Mouse (Mus musculus) forebrain, embryonic 10.5 days (tissue): ENCODE results near the gene Qpctl. TPM values are rescaled to one million over a fixed set of nuclear protein-coding genes. Genes with fewer than 3 reads are reported as not detected.
A peak's percentile ranks its signal among the peaks of the same experiment; 100 is the strongest.

Source experiments
- DNase-seq: peaks from one replicate; pipeline ENCODE4 v3.0.0-alpha.2; 2017; ENCODE audit warnings: low spot score; ENCODE audit errors: extremely low spot score
- H3K27ac ChIP-seq: fragments of 300-500 bp; sonication (generic); 2 replicates; pipeline ENCODE4 v1.5.1; 2016; ENCODE audit warnings: mild to moderate bottlenecking
- H3K27me3 ChIP-seq: fragments of 300-500 bp; sonication (generic); 2 replicates; pipeline ENCODE4 v1.6.1; 2016; ENCODE audit warnings: mild to moderate bottlenecking; ENCODE audit not compliant: poor library complexity, severe bottlenecking
- H3K36me3 ChIP-seq: fragments of 300-500 bp; sonication (generic); replicated peaks from 2 replicates; pipeline ENCODE4 v1.6.1; 2016; ENCODE audit warnings: mild to moderate bottlenecking, moderate library complexity
- H3K4me1 ChIP-seq: fragments of 300-500 bp; sonication (generic); 2 replicates; pipeline ENCODE4 v1.6.1; 2016
- H3K4me3 ChIP-seq: fragments of 300-500 bp; sonication (generic); 2 replicates; pipeline ENCODE4 v1.5.1; 2016; ENCODE audit warnings: mild to moderate bottlenecking, moderate library complexity
- H3K9me3 ChIP-seq: fragments of 300-500 bp; sonication (generic); 2 replicates; pipeline ENCODE4 v1.6.1; 2016; ENCODE audit warnings: mild to moderate bottlenecking, moderate library complexity
- WGBS: fragments of 180-500 bp; shearing (Covaris S2); methylation state at CpG from one replicate; pipeline ENCODE4 v1.1.7; 2016; 5-methylcytosine and 5-hydroxymethylcytosine counted together
- polyA plus RNA-seq: library from polyadenylated mRNA; unstranded; fragments of >200 nt; fragmentation: Nextera tagmentation; extraction: Ambion mirVana; gene quantifications from 2 replicates; pipeline ENCODE4 v1.2.1, GENCODE M21; 2016

The Qpctl gene
- 14.7 and 16.0 TPM in 2 replicates for polyA plus RNA-seq

DNA sequence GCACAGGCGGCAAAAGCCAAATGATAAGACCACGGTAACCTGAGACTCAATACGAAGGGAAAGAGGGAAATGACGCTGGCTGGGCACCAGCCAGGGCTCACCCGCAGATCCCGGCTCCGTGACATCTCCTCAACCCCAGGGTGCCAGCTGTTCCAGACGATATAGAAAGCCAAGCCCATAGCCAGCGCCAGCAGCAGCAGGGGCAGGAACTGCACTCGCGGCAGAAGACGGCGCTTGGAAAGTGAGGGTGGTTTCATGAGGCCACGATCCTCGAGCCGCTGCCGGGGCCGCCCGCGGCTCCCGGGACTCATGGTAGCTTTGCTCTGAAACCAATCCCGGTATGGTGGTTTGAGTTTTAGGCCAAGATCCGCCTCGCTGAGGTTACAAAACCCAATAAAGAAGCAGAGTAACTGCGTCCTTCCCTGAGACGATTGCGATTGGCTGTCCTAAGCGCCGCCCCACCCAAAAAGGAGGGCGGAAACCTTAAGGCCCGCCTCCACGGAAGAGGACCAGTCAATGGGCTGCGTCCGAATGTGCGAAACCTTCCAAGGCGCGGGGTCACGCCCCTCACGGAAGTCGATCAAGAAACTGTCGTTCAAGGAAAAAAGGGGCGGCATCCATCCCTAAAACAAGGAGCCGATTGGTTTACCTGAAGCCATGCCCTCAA lies at the start of gene Qpctl:
Qpctl (minus strand) TSS at position 417 of the 667 bp plus-strand sequence.
- H3K9me3 ChIP-seq: no peaks in the 10 kb centered on the region
- under 1% methylated on average over 43 of the region's 43 CpGs for WGBS
- H3K36me3 ChIP-seq: peaks cover 45% of the 10 kb centered on the region
- no peaks in the 10 kb centered on the region for H3K27me3 ChIP-seq
- H3K4me1 ChIP-seq: peaks cover 30% of the 10 kb centered on the region
- H3K27ac ChIP-seq: peak within 1 kb of the TSS; percentile 86
- peak; percentile 96 for DNase-seq
- peak within 1 kb of the TSS; percentile 89 for H3K4me3 ChIP-seq

DNA sequence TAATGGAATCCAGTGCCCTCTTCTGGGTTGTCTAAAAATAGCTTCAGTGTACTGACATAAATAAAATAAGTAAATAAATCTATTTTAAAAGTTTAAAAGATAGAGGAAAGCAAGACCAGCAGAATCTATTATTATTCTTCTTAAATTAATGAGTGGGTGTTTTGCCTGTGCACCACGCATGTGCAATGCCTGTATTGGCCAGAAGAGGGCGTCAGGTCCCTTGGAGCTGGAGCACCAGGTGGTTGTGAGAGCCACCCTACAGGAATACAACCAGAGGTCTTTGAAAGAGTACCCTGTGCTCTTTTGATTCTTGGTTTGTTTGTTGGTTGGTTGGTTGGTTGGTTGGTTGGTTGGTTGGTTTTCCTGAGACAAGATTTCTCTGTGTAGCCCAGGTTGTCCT lies 48.9 kb upstream of the Qpctl start:
- Histone ChIP-seq H3K4me3 (no peak overlapping the region), H3K4me1 (0 out of 2 replicates have a peak, but pooled peaks cover 7% of the 10 kb centered on the region), H3K27ac (no peak overlapping the region), H3K27me3 (no peaks in the 10 kb centered on the region), H3K9me3 (peaks cover 6% of the 10 kb centered on the region; the same call in 1 of the 2 replicates), H3K36me3 (peaks cover 77% of the 10 kb centered on the region)
- 36% methylated on average over 2 of the region's 2 CpGs for WGBS
- DNase-seq: no peak

DNA sequence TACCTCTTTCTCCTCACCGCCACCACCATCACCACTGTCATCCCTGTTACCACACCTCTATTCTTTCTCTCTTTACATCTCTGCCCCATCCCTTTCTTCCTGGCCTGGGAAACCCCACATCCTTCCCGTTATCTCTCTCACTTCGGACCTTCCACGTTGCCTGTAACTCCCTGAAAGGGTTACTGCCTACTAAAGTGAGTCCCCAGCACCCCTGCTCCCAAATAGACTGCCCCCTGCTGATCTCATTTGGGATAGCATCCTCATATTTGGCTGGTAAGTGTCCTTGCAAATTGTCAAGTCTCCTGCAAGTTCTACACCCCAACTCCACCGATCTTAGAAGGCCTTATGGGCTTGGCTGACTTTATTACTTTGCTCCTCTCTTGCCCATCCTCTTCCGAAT lies 47.6 kb upstream of the Qpctl start:
- peaks cover 80% of the 10 kb centered on the region for H3K36me3 ChIP-seq
- WGBS: 67% methylated on average over 6 of the region's 6 CpGs
- DNase-seq: no peak

DNA sequence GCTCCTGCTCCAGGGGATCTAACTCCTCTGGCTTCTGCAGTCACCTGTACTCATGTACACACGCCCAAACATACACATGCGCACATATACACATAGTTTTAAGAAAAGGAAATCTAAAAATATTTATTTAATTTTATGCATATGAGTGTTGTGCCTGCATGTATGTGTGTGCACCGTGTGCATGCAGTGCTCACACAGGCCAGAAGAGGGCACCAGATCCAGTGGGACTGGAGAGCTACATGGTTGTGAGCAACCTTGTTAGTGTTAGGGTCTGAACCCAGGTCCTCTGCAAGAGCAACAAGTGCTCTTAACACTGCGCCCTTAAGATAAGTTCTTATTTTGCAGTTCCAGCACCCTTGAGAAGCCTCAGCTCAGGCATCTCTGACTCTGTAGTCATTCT lies 45.6 kb upstream of the Qpctl start:
- no peak overlapping the region for H3K27ac ChIP-seq
- 94% methylated on average over 4 of the region's 4 CpGs for WGBS
- peaks cover 81% of the 10 kb centered on the region for H3K36me3 ChIP-seq
- no peak overlapping the region for H3K4me3 ChIP-seq
- no peak for DNase-seq
- H3K4me1 ChIP-seq: no peaks in the 10 kb centered on the region
- no peaks in the 10 kb centered on the region for H3K27me3 ChIP-seq
- peaks cover 11% of the 10 kb centered on the region for H3K9me3 ChIP-seq

More for the DNA sequence above, 47.6 kb upstream of the Qpctl start:
- Histone ChIP-seq H3K27ac (no peak overlapping the region), H3K9me3 (peaks cover 6% of the 10 kb centered on the region; the same call in 1 of the 2 replicates), H3K27me3 (no peaks in the 10 kb centered on the region), H3K4me1 (0 out of 2 replicates have a peak, but pooled peaks cover 2% of the 10 kb centered on the region), H3K4me3 (no peak overlapping the region)

DNA sequence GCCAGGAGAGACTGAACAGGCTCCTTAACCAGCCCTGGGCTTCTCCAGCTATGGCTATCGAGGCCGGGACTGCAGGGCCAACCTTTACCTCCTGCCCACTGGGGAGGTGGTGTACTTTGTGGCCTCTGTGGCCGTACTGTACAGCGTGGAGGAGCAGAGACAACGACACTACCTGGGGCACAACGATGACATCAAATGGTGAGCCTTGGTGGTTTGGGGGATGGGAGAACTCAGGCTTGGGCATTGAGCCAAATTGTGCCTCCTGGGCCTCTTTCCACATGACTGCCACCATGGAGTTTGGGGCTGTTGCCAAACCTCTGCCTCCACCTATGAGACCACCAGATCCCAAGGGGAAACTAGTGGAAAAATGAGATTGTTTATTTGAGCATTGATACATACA lies 35.7 kb upstream of the Qpctl start:
- Histone ChIP-seq H3K4me1 (peaks cover 36% of the 10 kb centered on the region), H3K27me3 (peaks cover 13% of the 10 kb centered on the region), H3K9me3 (no peaks in the 10 kb centered on the region), H3K27ac (peak overlapping the region; percentile 70; the same call in 1 of the 2 replicates), H3K4me3 (0 out of 2 replicates have a peak overlapping the region, but pooled peaks have one; percentile 5), H3K36me3 (peaks cover 41% of the 10 kb centered on the region)
- no peak for DNase-seq
- WGBS: 89% methylated on average over 6 of the region's 6 CpGs

DNA sequence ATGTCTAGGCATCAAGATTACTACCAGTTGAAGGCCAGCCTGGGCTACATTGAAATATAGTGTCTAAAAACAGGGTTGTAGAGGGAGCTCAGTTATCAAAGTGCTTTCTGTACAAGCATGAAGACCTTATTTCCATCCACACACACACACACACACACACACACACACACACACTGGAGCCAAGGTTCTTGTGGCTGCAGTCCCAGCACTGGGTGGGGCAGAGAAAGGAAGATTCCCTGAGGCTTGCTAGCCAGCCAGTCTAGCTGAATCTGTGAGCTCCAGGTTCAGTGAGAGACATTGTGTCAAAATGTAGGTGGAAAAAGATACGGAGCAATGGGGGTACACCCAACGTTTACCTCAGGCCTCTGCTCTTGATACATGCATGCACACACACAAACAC lies 35.2 kb upstream of the Qpctl start:
- H3K27me3 ChIP-seq: peaks cover 18% of the 10 kb centered on the region
- peak overlapping the region; percentile 70; the same call in 1 of the 2 replicates for H3K27ac ChIP-seq
- DNase-seq: no peak
- 90% methylated on average over 2 of the region's 2 CpGs for WGBS
- H3K36me3 ChIP-seq: peaks cover 40% of the 10 kb centered on the region
- peaks cover 41% of the 10 kb centered on the region for H3K4me1 ChIP-seq
- no peaks in the 10 kb centered on the region for H3K9me3 ChIP-seq
- no peak overlapping the region for H3K4me3 ChIP-seq

DNA sequence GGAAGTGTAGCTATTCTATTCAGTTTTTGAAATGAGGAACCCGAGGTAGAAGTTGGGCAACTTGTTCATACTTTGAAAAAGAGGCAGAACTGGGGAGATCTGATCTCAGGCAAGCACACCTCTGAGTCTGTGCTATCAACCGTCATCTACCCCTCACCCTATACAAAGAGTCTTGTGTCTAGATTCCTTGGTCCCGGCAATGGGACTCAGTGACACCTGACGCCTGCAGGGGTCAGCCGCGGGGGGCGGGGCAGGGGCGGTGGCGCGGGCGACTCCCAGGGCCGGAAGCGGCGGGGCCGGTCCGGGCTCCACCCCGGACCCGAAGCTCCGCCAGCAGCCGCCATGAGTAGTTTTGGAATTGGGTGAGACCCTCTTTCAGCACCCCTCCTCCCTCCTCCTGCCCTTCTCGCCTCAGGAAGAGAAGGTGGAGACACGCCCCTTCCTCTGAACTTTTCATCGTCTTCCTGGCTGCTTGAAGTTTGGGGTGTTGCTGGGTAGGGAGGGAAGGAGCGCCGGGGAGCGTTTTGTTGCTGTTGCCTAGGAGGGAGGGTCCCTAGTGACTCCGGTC lies 31.9 kb upstream of the Qpctl start:
- under 1% methylated on average over 27 of the region's 27 CpGs for WGBS
- peaks cover 17% of the 10 kb centered on the region for H3K36me3 ChIP-seq
- no peaks in the 10 kb centered on the region for H3K9me3 ChIP-seq
- H3K4me3 ChIP-seq: peak overlapping the region; percentile 62
- peaks cover 65% of the 10 kb centered on the region for H3K4me1 ChIP-seq
- H3K27me3 ChIP-seq: peaks cover 51% of the 10 kb centered on the region
- DNase-seq: peak; percentile 62
- peak overlapping the region; percentile 77 for H3K27ac ChIP-seq

DNA sequence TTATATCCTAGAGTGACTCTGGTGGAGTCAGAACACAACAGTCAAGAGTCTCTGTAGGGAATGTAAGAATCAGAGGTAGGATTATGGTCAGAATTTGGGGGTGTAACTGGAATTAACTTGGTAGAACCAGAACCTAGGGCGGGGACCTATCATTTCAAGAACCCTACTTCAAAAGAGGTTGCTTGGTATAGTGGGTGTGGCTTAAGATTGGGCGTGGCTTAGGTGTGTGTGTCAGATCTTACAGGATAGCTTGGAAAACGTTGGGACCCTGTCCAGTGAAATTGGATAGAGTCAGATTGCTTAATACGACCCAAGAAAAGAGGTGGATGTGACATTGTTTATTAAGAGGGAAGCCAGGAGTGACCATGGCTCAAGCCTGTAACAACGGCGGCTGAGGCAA lies 30.8 kb upstream of the Qpctl start:
- 43% methylated on average over 6 of the region's 6 CpGs for WGBS
- DNase-seq: no peak
- peaks cover 60% of the 10 kb centered on the region for H3K27me3 ChIP-seq
- H3K36me3 ChIP-seq: 0 out of 2 replicates have a peak, but pooled peaks cover 12% of the 10 kb centered on the region
- peak overlapping the region; percentile 49 for H3K4me3 ChIP-seq
- no peak overlapping the region for H3K27ac ChIP-seq
- H3K4me1 ChIP-seq: peaks cover 65% of the 10 kb centered on the region
- no peaks in the 10 kb centered on the region for H3K9me3 ChIP-seq

DNA sequence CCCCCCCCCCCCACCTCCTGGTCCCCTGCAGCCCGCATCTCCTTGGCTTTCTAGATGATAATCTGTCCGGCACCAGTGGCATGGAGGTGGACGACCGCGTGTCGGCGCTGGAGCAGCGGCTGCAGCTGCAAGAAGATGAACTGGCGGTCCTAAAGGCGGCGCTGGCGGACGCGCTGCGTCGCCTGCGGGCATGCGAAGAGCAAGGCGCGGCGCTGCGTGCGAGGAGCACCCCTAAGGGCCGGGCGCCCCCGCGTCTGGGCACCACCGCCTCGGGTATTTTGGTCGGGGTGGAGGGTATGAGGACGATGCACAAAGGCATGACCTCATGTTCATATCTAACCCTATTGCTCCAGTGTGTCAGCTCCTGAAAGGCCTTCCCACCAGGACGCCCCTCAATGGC lies 30.1 kb upstream of the Qpctl start:
- peaks cover 57% of the 10 kb centered on the region for H3K4me1 ChIP-seq

DNA sequence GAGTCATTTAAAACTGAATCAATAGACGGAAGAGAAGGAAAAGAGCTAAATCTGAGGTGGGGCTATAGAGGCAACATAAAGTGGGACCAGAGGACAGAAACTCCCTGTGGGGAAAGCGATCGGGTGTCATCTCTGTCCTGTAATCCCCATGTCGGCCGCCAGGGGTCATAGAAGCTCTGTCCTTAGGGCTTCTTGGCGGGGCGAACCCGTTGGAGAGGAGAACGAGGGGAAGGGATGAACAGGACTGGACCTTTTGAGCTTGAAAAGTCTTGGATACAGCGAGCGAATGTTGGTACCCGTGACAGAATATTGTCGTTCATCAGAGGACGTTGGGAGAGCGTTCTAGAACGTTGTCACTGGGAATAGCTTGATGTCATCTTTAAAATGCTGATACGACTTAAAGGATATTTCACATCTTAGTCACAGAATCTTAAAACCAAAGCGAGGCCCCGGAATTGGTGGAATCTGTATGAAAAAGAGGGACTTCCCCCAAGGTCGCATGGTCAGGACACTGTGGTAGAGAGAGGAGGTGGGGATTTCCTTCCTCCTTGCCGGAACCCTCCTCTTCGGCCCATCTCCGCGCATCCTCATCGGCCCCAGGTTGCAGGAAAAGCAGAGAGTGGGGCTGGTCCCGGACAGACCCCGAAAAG lies 29.5 kb upstream of the Qpctl start:
- H3K4me3 ChIP-seq: peak overlapping the region; percentile 49
- H3K36me3 ChIP-seq: 0 out of 2 replicates have a peak, but pooled peaks cover 2% of the 10 kb centered on the region
- peak overlapping the region; percentile 22; the same call in 1 of the 2 replicates for H3K27ac ChIP-seq
- peak; percentile 79 for DNase-seq
- 3% methylated on average over 27 of the region's 27 CpGs for WGBS
- H3K27me3 ChIP-seq: peaks cover 70% of the 10 kb centered on the region
- no peaks in the 10 kb centered on the region for H3K9me3 ChIP-seq
- H3K4me1 ChIP-seq: peaks cover 57% of the 10 kb centered on the region

More for the DNA sequence above, 30.1 kb upstream of the Qpctl start:
- WGBS: under 1% methylated on average over 32 of the region's 32 CpGs
- peaks cover 64% of the 10 kb centered on the region for H3K27me3 ChIP-seq
- H3K36me3 ChIP-seq: 0 out of 2 replicates have a peak, but pooled peaks cover 7% of the 10 kb centered on the region
- DNase-seq: peak; percentile 75
- H3K27ac ChIP-seq: peak overlapping the region; percentile 22
- H3K9me3 ChIP-seq: no peaks in the 10 kb centered on the region
- H3K4me3 ChIP-seq: peak overlapping the region; percentile 49

DNA sequence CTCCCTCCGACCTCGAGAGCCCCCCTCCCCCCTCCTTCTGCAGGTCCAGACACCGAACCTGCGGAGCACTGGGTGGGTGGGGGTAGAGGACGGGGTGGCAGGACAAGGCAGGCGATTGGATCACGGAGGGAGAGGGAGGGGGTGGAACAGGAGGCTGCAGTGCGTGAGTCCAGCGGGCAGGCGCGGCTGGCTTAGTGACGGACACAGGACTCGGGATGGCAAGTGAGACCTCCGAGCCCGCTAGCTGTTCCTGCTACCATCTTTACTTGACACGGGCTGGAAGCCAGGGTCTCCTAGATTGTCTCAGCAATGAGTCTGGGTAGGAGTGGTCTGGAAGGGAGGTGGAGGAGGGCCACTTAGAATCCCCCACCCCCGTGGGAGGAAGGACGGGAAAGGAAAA lies 28.9 kb upstream of the Qpctl start:
- H3K36me3 ChIP-seq: no peaks in the 10 kb centered on the region
- 9% methylated on average over 18 of the region's 18 CpGs for WGBS
- peak overlapping the region; percentile 49 for H3K4me3 ChIP-seq
- peaks cover 75% of the 10 kb centered on the region for H3K27me3 ChIP-seq
- H3K4me1 ChIP-seq: peaks cover 61% of the 10 kb centered on the region
- DNase-seq: no peak
- no peaks in the 10 kb centered on the region for H3K9me3 ChIP-seq
- no peak overlapping the region for H3K27ac ChIP-seq

DNA sequence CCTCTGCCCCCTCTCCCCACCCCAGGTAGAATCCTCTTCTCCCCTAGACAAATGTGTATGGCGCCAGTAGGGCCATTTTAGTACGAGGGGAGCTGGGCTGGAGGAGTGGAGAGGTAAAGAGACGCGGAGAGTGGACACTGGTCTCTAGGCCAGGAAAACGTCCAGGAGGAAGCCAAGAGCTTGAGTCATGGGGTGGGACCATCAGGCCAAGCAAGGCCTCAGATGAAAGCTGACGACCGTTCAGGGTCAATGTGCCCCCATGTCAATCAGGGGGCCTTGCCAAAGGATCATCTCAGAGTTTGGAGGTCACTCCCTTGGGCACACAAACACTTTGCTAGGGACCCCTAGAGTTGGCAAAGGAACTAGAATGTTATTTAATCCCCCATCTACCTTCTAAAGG lies 28.1 kb upstream of the Qpctl start:
- DNase-seq: no peak
- H3K36me3 ChIP-seq: no peaks in the 10 kb centered on the region
- 67% methylated on average over 7 of the region's 7 CpGs for WGBS
- H3K27me3 ChIP-seq: peaks cover 79% of the 10 kb centered on the region
- H3K27ac ChIP-seq: no peak overlapping the region
- H3K4me3 ChIP-seq: peak overlapping the region; percentile 55; the same call in 1 of the 2 replicates
- no peaks in the 10 kb centered on the region for H3K9me3 ChIP-seq
- H3K4me1 ChIP-seq: peaks cover 67% of the 10 kb centered on the region
